Mouse (Mus musculus) T-helper 17 cell (primary cell): Measurements from ENCODE around the gene Aqr.

Experiments
- in situ Hi-C, 2 experiments: fragments of 300-600 bp; cut with MboI, MseI; formaldehyde crosslinking; loops; 1 replicate in 1 of 2; 2 replicates in 1 of 2; pipeline ENCODE4 v1.15.1; 2025; ENCODE audit warnings: high pct_unique_total_duplicates in 2 of 2

Gene Aqr

DNA sequence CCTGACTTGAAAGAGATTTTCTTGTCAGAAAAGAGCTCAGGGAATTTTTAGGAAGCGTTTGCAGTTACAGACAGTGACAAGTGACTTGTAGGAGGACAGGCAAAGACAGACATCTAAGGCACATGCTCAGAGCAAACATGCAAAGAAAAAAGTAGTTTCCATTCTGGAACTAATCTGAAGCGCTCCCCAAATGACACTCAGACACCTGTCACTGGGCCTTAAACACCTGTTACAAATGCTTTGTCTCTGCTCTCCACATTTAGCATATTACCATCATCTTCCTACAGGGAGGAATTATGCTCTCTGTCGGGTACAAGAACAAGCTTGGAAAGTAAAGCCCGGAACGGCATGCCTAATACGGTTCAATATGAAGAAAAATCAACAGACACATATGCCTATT, 43.0 kb downstream of the Aqr start:
- in situ Hi-C loops, result loop anchor here (5.0 to 10.0 kb wide), 2 partner anchors 277 to 279 kb away; no protein-coding TSS in a partner anchor

DNA sequence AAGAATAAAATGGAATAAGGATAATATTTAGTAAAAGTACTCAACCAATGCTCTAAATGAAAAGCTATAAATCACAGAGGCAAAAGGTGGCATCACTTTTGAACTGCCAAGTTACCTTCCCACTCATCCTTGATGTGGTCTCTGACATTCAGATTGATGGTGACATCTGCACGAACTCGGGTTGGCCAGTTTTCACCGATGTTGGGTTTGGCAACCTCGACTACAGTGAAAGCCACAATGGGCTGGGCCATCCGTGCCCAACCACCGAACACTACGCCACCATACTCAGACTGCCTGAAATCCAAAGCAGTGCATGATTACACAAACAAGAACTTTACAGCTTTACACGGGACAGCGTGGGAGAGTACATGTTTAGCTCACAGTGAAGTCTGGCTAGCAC, 50.1 kb downstream of the Aqr start:
- in situ Hi-C loops, result no loop called here

DNA sequence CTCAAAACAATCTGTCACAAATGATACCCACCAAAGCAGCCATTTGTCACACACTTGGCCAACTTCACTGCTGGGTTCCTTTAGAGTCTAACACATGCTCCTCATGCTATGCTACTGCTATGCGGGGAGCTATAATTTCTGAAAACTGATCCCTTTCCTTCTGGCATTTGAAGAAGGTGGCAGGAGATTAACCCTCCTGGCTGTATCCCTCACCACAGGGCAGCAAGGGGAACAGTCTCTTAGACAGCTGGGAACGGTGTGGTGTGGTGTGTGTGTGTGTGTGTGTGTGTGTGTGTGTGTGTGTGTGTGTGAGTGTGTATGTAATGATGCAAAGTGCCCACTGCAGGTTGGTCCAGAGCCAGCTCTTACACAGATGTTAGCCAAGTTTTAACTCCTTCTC, 51.0 kb downstream of the Aqr start:
- in situ Hi-C loops, result no loop called here

DNA sequence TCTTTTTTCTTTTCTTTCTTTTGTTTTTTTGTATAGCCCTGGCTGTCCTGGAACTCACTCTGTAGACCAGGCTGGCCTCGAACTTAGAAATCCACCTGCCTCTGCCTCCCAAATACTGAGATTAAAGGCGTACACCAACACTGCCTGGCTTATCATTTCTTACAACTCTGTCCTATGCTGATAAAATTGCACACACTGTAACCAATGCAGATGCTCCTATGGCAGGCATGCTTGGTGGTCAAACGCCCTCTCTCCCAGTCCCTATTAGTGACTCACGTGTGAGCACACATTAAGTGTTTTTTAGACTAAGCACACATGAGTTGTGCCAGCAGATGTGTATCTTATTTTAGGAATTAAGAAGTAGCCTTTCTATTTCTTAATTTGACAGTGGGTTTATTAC, 53.5 kb downstream of the Aqr start:
- in situ Hi-C loops, result no loop called here

DNA sequence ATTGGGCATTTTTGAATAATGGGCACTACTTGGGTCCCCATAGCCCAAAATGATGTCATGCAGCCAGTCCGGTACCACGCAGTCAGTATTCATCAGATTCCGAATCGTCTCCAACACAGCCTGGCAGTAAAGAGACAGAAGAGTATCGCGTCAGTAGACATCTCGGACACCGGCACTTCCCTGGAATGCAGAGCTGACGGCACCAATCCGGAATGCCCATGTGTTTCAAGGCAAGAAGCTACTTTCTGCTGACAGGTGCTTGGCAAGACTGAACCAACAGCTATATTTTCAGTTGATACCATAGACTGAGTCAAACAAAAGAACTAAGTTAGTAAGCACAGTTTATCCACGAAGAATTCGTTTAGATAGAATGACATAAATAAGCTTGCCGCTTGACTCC, 56.2 kb downstream of the Aqr start:
- in situ Hi-C loops, result no loop called here

DNA sequence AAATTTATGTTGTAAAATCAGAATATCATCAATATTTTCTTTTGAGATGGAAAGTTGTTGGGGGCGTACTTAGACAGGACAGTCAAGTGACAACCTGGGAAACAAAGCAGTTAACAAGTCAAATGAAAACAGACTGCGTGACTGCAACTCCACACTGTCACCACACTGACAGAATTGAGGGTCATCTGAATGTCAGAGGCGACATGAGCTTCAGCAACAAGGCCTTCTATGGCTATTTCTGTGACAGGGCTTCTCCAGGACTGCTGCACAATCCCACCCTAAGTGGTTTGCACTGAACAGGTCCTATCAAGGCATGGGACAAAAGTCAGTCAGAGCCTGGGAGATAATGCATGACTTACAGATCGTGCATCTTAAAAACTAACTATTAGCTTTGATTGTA, 63.5 kb downstream of the Aqr start:
- in situ Hi-C loops, result loop anchor here in 1 of 2 experiments (10.0 kb wide), 1 partner anchor 289 kb away; no protein-coding TSS in a partner anchor

DNA sequence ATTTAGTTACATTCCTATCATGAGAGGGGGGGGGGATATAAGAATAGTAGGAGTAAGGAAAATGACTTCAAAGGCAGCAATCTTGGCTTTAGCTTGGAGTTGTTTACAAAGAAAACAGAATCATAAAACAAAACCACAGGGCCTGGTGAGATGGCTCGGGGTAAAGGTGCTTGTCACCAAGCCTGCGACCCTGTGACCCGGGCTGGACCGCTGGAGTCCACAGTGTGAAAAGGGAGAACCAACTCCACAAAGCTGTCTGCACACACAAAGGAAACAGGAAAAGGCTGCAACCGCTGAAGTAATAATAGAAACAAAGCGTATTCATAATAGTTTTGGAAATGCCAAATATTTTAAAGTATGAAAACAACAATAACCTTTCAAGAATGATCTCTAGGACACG, 67.4 kb downstream of the Aqr start:
- in situ Hi-C loops, result loop anchor here in 1 of 2 experiments (10.0 kb wide), 1 partner anchor 285 kb away; no protein-coding TSS in a partner anchor

DNA sequence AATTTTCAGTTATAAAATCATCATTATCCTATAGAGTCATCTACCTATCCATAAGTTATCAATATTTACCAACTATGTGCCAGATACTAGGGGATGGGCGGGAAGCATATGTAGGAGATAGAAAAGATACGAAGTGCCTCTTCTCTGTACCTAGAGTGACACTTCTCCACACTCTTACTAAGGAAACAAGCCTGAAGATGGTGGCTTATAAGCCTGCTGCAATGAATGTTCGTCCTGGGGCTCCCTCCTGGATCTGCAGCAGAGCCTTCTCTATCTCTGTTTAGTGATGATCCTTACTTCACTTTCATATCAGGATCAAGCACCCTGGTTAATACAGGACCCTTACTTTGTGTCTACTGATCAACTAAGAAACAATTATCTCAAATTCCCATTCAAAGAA, 69.2 kb downstream of the Aqr start:
- in situ Hi-C loops, result loop anchor here in 1 of 2 experiments (10.0 kb wide), 1 partner anchor 283 kb away; no protein-coding TSS in a partner anchor

DNA sequence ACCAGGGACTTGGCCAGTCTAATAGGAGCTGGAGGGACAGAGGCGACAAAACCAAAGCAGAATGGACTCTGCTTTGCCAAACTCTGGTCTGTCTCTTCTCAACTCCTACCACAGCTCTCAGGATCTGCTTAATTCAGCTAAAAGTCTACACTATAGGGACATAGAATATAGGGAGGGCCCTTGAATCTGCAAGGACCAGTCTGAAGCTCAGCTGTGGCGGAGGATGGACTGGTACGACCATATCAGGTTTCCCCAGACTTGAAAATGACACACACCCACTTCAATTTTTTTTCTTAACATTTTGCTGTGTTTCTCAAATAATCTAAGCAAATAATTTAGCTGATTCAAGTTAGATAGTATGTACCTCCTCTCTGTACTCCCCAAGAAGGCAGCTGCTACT, 69.6 kb downstream of the Aqr start:
- in situ Hi-C loops, result loop anchor here in 1 of 2 experiments (10.0 kb wide), 1 partner anchor 282 kb away; no protein-coding TSS in a partner anchor

DNA sequence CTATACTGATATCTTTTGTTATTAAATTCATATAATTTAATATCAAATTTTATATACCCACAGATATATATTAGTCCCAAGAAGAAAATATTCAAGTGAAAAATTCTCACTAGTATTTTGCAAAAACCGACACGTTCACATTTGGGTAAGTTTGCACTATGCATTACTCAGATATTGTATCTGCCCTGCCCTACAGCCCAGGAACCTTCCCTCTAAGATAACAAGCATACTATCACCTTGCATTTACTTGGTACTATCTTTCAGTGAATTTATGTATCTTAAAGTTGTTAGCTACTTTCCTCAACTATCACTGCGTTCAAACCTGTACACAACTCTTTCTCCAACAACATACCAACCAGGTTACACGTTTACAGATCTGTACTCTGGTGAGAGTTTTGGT, 71.3 kb downstream of the Aqr start:
- in situ Hi-C loops, result loop anchor here in 1 of 2 experiments (10.0 kb wide), 1 partner anchor 281 kb away; no protein-coding TSS in a partner anchor

DNA sequence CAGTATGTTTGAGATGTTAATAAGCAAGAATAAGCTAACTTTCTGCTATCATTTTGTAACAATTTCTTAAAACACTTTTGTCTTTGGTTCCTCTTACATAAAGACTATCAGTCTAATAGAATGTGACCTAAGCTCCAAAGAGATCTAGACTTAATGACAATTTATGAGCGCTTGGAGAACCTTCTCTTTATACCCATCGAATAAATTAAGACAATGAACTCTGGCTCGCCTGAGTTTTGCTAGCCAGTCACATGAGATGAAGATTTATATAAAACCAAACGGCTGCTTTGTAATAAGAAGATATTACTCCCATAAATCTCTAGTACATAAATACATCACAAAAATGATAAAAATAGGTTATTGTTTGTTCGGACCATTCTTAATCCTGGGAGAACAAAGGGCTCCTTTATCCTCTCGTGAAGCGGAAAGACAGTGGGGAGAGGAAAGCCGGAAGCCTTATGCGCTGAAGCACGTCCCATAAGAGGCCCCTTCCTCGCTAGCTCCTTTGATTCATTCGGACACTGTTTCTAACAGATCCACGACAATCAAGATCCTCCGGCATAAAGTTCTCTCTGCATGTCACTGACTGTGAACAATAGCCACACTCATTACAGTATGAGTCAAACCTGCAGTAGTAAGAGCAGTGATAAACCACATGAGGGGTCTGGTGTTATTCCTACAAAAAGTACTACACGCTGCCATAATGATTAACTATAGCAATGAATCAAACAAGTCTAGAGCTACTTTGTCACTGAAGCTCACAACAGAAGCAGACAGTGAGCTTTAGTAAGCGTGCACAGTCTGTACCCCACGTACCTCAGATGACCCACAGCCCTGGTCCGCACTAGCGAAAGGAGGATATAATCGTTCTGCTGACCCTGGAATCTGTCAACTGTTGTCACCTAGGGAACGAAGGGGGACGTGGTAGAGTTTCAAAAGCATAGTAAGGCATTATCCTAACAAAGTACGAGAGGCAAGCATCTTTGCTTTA, 79.2 kb downstream of the Aqr start:
- in situ Hi-C loops, result no loop called here

DNA sequence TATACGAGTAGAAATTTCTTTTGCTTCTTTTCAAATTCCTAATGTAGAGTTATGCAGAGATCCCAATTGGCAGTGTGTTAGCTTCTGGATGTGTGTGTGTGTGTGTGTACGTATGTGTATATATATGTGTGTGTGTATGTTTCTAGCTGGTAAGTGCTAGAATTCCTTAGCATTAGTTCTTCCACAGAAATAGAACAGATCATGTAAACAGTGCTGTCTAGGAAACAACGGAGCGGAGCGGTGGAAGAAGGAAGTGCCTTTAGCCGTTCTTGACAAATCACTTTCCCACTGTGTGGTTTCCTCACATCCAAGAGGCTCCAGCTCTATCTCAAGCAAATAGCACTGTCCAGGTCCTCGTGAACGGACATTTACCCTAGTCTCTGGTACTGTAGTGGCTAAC, 80.4 kb downstream of the Aqr start:
- in situ Hi-C loops, result no loop called here

DNA sequence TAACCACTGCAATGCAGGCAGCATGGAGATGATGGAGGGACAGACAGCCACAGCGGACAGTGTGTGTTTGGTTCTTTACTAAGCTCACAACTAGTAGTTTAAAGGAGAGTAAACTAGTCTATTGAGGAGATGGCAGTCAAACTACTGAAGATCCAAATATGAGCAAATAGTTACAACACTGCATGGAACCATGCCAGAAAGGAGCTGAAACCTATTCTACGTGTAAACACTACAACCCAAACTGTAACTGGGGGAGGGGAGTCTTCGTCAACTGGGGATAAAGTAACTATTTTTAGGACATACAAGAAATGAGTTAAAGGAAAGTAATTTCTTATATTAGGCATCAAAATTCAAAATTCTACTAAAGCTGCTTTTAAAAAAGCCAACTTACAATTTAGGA, 84.4 kb downstream of the Aqr start:
- in situ Hi-C loops, result no loop called here

DNA sequence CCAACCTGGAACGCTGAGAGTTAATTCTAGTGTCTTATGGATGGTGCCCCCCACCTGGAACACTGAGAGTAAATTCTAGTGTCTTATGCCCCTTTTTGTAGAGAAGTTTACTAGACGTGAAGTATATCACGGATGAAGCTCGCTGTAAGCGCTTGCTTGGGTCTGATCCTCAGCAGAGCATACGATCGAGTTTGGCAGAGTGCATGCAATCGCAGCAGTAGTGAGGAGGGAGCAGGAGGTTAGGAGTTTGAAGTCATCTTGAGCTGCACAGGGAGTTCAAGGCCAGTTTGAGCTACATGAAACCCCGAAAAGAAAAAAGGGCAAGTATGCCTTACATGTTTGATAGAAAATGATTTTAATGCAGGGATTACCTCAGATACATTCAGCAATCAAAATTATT, 86.0 kb downstream of the Aqr start:
- in situ Hi-C loops, result no loop called here

DNA sequence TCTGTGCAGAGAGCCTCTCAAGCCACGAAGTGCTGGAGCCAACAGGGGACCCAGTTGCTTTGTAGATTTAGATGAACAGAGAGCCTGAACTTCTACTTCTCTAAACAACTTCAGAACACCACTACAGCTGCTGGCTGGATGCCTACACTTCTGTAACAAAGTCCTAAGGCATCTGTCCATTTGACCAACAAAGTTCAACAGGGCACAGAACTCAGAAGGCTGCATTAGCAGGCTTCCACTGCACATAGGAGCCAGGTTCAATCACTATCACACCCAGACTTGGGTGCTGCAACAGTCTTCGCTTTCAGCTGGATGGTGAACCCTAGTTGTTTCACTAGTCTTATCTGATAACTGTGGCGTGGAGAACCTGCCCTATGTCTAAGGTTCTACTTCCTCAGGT, 87.0 kb downstream of the Aqr start:
- in situ Hi-C loops, result no loop called here

DNA sequence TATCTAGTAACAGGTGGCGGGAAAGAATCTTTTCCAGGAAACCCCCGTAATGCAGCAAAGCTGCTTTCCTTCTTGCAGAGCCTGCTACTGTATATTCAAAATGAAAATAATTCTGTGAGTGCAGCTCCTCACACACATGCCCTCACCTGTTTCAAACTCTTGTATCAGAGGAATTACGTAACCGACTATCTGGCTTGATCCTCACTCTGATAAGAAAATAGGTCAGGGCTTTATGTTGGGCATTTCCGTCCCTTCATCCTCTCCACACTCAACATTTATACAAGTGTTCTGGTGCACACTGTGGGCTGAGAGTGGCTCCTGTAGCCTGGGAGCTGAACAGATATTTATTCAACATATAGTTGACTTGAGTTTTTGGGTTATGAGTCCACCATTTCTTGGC, 87.7 kb downstream of the Aqr start:
- in situ Hi-C loops, result no loop called here

DNA sequence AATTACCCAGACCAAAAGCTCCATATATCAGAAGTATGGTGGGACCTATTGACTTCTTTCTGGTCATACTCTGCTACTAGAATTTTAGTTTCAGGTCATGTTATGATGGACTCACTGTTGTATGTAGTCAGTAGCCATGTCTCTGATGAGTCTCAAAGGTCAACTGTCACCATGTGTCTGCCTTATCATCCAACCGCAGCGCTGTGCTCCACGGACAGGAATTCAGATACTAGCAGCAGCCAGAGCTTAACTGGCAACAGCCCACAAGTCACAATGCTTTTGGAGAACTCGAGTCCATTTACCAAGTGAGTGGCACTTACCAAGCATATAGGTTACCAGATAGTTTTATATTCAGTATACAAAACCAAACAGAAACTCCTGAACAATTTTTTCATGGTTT, 89.2 kb downstream of the Aqr start:
- in situ Hi-C loops, result no loop called here

DNA sequence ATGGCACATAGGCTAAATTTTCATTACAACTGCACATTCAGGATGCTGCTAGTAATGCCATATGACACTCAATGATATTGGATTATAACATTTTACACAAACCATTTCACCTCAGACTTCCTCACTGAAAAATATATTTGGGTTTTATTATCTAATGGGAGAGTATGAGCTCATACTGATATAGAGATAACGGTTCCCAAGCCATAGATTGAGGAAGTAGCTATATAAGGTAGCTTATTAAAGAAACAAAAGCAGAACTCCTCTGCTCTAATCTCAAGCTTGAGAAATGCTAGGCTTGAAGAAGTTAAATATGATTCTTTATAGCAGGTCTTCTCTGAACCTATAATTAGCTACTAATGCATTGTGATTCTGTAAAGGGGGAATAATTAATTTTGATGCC, 90.3 kb downstream of the Aqr start:
- in situ Hi-C loops, result no loop called here

DNA sequence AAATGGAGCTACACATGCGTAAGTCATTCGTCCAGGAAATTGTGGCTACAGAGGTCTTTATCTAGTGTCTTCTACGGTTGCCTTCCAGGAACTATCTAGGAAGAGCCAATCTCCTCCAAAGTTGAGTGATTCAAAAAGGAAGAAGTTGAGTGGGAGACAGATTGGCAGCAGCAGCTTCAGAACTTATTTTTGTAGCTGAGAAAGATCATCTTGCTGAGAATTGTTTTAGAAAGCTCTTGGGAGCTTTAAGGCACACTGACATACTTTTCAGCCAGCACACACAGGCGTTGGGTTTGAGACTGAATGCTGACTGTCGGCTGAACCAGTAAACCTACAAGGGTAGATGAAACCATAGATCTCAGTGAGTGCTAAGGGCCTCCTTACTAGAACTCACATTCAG, 91.5 kb downstream of the Aqr start:
- in situ Hi-C loops, result no loop called here

DNA sequence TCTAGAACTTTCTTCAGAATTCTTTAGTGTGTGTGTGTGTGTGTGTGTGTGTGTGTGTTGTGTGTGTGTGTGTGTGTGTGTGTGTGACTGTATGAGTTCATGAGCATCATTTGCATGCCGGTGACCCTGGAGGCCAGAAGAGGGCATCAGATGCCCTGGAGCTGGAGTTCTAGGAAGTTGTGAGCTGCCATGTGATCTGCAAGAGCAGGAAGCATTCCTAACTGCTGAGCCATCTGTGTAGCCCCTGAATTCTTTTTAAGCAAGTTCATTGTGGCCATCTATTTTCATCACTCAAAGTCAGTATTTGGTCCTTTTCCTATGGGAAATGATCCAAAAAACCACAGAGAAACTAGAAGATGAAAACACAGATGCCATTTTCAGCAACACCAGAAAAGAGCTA, 92.1 kb downstream of the Aqr start:
- in situ Hi-C loops, result no loop called here

DNA sequence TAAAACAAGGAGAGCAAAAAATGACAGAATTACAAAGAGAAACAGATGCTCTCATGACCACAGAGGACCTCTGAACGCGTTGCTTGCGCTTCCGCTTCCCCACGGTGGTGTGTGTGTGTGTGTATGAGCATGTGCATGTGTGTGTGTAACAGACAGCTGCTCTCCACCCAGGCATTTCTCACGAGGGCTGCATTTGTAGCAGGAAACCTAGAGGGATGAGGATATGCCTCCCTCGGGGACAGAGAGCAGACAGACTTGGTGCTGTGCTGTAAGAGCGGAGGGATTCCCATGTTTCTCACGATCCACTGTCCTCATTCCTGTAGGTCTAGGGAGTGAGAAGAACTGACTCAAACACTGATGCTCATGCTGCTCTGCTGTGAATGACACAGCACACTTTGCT, 93.2 kb downstream of the Aqr start:
- in situ Hi-C loops, result no loop called here

DNA sequence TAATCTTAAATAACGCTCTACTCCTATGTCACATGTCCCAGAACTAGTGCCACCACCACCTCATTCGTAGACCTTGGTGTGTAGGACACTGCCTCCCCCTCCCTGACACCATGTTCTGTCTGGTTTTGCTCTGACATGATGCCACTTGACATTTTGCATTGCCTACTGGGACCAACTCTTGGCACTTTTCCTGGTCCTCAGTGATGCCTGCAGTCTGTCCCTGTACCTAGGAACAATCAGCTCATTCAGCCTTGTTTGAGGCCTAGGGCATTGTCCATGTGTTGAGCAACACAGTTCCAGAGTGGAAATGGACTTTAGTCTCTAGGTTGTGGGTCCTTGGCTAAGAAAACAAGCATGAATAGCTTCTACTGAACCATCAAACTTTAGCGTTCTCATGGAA, 97.0 kb downstream of the Aqr start:
- in situ Hi-C loops, result no loop called here

DNA sequence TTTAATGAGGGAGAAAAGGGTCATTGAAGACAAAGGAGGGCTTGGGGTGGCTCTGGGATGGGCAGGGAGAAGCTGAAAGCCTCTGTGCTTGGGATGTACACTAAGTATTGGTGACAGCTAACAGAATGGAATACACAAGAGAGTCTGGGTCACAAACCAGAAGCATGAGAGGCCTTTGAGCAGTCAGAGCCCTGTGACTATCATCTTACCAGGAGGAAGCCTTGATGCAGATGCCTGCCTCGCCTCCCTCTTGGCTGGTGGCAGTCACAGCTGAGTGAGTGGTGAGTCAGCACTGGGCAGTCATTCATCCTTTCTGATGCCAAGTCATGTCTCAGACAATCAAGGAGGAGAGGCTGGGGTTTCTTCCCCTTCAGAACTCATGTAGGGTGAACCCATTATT, 99.6 kb downstream of the Aqr start:
- in situ Hi-C loops, result no loop called here
